Mouse (Mus musculus): ENCODE data around the gene Acbd4.

DNA sequence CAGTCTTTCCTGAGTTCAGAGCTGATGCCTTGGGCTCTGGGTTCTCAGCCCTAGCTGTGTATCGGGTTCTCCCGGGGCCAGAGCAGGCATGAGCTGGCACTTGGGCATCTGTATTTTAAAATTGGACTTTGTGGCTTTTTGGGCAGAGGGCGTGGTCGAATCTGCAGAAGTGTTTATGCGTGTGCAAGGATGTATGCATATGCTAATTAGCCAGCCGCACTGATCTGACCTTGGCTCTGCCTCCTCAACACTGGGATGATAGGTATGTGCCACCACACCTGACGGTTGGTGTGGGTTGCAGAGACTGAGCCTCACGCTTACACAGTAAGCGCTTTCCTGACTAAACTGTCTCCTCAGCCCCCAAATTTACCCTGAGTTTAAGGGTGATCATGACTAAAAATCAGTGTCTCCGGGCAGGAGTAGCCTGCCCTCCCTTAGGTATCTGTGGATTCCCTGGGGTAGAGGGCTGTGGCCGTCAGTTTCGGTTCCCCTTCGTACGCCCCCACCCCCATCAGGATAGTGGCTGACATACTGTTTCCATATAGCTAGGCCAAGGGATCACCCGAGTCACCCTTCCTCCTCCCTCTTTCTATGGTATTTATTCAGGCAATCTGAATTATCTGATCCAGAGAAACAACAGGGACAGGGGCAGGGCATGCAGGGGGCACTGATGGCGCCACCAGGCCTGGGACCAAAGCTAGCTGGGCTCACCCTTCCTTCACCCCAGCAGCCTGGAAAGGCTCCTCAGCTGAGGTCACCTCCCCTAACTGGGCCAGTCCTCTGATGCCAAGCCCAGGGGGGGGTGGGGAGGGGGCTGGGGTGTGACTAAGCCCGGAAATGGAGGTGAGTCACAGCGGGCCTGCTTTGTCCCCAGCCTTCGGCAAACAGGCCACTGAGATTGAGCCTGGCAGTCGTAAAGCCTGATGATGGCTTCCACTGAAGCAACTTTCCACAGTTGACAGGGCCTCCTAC lies 7.3 kb upstream of the Acbd4 start:
- TF ChIP-seq CTCF (IDR thresholded peaks at IDR 0.05; ENCODE audit: low read depth) (no peak), EP300 (IDR thresholded peaks at IDR 0.05; ENCODE audit: low read depth) (no peak)

Measured in heart, postnatal 0 days (tissue).